Mouse (Mus musculus) cerebellum, adult 2 months (tissue): Measurements from ENCODE around the gene Pros1. TPM values are rescaled to one million over a fixed set of nuclear protein-coding genes. Genes with fewer than 3 reads are reported as not detected.

Experiments used
- DNase-seq, 2 experiments: peaks; one replicate each; pipeline ENCODE4 v3.0.0; 2021
- H3K27ac ChIP-seq: fragments of 200-500 bp; 2 replicates; pipeline ENCODE4 v1.5.1; 2012; ENCODE audit warnings: low read length, control low read depth, inconsistent platforms; ENCODE audit not compliant: insufficient read depth
- H3K27me3 ChIP-seq: fragments of 200-500 bp; 2 replicates; pipeline ENCODE4 v1.6.1; 2012; ENCODE audit warnings: inconsistent platforms, mild to moderate bottlenecking, low read length, moderate library complexity; ENCODE audit not compliant: control insufficient read depth, insufficient read depth
- H3K4me1 ChIP-seq: fragments of 200-500 bp; 2 replicates; pipeline ENCODE4 v1.6.1; 2011; ENCODE audit warnings: low read length; ENCODE audit not compliant: control insufficient read depth, insufficient read depth
- H3K4me3 ChIP-seq: fragments of 200-500 bp; replicated peaks from 2 replicates; pipeline ENCODE3; 2011; ENCODE audit warnings: mild to moderate bottlenecking, low read depth, low read length, control low read depth; ENCODE audit not compliant: insufficient read depth
- CTCF ChIP-seq: fragments of 200-500 bp; IDR thresholded peaks from 2 replicates; pipeline ENCODE4 v1.5.1; 2011; ENCODE audit warnings: low read depth, mild to moderate bottlenecking, control low read depth, low read length, moderate library complexity, borderline replicate concordance; ENCODE audit not compliant: insufficient read depth
- POLR2A ChIP-seq: fragments of 200-500 bp; IDR thresholded peaks from 2 replicates; pipeline ENCODE4 v1.6.1; 2011; ENCODE audit warnings: low read length, control low read depth, borderline replicate concordance; ENCODE audit not compliant: insufficient read depth
- WGBS: fragments of 180-500 bp; shearing (Covaris S2); methylation state at CpG from one replicate; pipeline ENCODE4 v1.1.7; 2018; 5-methylcytosine and 5-hydroxymethylcytosine counted together
- polyA plus RNA-seq: library from polyadenylated mRNA; depleted of rRNA; stranded (reverse); fragments of >200 nt; gene quantifications from 2 replicates; pipeline ENCODE4 v1.2.3, GENCODE M21; 2012; rRNA removed

Pros1 gene
- polyA plus RNA-seq = 5.7 and 6.5 TPM in 2 replicates

DNA sequence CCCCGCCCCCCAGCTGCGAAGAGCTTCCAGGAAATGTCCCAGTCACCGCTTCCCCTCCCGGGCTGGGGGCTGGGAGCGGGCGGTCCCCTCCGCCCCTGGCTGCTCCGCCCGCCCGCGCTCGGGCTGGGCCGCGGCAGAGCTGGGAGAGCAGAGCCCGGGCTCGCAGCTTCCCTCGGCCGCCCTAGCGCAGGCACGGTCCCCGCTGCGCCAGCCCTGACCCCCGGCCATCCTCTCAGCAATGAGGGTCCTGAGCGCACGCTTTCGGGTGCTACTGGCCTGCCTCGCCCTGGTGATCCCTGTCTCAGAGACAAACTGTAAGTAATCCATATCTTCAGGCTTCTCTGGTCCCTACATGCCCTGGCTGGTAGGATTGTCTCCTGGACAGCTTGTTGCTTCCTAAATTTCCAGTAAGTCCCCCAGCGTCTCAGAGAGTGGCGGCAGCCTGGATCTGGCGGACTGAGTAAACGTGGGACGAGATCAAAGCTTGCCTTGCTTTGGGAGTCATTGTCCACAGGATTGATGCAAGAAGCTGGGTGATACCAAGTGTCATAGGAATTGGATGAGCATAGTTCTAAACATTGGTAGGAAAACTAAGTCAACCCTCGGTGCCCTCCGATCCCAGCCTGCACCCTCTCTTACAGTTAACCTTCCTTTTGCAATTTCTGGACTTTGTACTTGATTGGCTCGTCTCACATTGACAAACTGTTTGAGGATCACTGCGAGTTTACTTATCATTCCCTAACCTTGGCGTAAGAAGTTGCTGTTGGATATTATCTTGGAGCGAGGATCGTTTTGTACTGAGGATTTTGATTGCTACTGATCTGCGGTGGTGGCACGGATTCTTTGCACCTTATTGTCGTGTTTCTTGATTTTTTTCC is at the start of gene Pros1:
TSS of gene Pros1 (plus strand) at position 117 of the 878 bp plus-strand sequence.
- 4% methylated on average over 41 of the region's 42 CpGs for WGBS
- H3K27ac ChIP-seq = no peak within 1 kb of the TSS
- TF ChIP-seq POLR2A (no peak), CTCF (no peak)
- DNase-seq = peak; percentile 14 to 27
- no peaks in the 10 kb centered on the region for H3K27me3 ChIP-seq
- peak within 1 kb of the TSS; percentile 62 for H3K4me3 ChIP-seq
- no peaks in the 10 kb centered on the region for H3K4me1 ChIP-seq

DNA sequence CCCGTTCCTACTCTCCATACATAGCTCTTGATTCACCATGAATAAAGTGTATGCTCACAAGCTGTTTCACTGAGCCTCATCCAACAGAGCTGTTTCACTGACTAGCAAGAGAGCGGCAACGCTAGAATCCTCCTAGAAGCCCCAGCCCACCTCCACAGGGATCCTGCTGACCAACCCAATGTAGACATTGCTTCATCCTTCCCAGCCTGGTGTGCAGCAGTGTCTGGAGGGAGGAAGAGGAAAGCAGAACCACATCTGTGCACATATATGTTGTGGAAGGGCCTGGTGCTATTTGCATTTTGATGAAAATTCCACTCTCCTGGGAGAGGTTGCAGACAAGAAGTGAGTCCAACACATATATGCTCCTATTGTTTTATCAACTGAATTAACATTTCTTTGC is 49.5 kb upstream of the Pros1 start:
- Histone ChIP-seq H3K4me3 (no peak overlapping the region), H3K27me3 (no peaks in the 10 kb centered on the region), H3K27ac (no peak overlapping the region), H3K4me1 (no peaks in the 10 kb centered on the region)
- 94% methylated on average over 3 of the region's 3 CpGs for WGBS
- TF ChIP-seq POLR2A (no peak), CTCF (no peak)
- no peak for DNase-seq

DNA sequence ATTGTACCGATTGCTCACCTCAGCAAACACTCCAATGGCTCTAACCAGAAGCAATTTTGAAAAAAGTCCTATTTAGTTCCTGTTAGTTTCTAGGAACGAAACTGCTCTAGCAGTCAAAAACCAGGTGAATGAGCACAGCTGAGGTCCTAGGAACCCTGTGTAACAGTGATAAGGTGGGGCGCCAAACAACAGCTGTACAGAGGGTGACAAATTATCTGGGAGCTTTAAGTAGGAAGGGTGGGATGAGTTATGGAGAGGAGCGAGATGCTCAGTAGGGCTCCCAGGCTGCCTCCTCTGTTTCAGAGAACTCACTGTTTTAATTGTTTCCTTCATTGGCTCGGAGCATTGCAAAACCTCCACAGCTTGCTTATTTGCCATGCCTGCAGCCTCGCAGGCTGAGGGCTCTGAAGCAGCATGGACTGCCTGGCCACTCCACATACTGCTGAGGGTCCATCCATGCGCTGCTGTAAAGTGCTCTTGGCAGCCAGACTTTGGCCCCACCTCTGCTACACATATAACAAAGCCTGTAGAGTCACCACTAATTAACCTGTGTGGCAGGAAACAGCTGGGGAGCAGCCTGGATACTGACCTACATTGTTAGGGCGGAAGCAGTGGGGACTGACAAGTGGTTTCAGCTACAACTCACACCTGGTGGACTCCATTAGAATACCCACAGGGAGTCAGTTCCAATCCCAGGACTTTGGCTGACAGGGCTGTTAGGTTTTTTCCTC is 46.7 kb upstream of the Pros1 start:
- Histone ChIP-seq H3K4me3 (no peak overlapping the region), H3K4me1 (no peaks in the 10 kb centered on the region), H3K27ac (no peak overlapping the region), H3K27me3 (no peaks in the 10 kb centered on the region)
- no peak for DNase-seq
- 69% methylated on average over 8 of the region's 8 CpGs for WGBS
- TF ChIP-seq CTCF (no peak), POLR2A (no peak)

DNA sequence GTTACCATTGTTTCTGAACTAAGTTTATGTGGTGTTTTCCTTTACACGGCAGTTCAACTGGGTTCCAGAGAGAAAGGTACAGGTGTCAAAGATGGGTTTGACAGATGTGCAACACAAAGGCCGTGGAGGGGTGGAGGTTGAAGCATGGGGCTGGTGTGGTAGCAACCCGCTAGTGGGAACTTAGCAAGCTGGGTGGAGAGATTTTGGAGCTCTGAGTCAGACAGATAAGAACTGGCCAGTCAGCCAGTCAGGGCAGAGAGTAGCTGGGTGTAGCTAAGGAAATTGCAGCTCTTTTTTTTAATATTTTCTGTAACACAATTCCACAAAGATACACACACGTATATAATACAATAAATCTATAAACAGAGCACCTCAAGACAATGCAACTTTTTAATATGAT is 43.3 kb upstream of the Pros1 start:
- DNase-seq = no peak
- WGBS = 96% methylated on average over 4 of the region's 4 CpGs
- no peak for TF ChIP-seq CTCF
- no peak for TF ChIP-seq POLR2A
- Histone ChIP-seq H3K4me1 (no peaks in the 10 kb centered on the region), H3K27me3 (no peaks in the 10 kb centered on the region), H3K4me3 (no peak overlapping the region), H3K27ac (no peak overlapping the region)

- no peaks in the 10 kb centered on the region for H3K27me3 ChIP-seq
- H3K27ac ChIP-seq = no peak overlapping the region
- no peaks in the 10 kb centered on the region for H3K4me1 ChIP-seq
- TF ChIP-seq POLR2A = no peak
- TF ChIP-seq CTCF = no peak
- no peak overlapping the region for H3K4me3 ChIP-seq
- no peak for DNase-seq
- WGBS = 88% methylated on average over 5 of the region's 5 CpGs
Measured at GRCm38 (mm10) chr16:62813790-62814189, 40.3 kb upstream of the Pros1 start.

DNA sequence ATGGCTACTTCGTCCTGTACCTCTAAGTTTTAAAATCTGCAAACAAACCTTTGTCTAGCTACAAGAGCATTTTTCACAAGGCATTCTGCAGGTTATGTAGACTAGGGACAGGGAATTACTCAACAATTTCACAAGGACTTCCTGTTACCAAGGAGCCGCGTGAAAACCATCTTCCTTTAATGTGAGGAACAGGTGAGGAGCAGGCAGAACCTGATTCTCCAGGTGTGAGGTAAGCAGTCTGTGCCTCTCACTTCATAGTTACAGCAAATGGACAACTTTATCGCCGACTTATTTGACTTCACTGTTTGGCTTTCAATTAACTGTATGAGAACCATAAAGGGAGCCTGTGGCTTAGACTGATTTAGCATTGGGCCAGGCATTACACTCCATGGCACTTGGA is 39.6 kb upstream of the Pros1 start, which contains the start of gene Stx19:
TSS of gene Stx19 (plus strand) at position 186 of the 400 bp plus-strand sequence.
- no peak within 1 kb of the TSS for H3K4me3 ChIP-seq
- no peaks in the 10 kb centered on the region for H3K27me3 ChIP-seq
- TF ChIP-seq CTCF = no peak
- TF ChIP-seq POLR2A = no peak
- 86% methylated on average over 5 of the region's 5 CpGs for WGBS
- no peaks in the 10 kb centered on the region for H3K4me1 ChIP-seq
- no peak within 1 kb of the TSS for H3K27ac ChIP-seq
- DNase-seq = no peak

DNA sequence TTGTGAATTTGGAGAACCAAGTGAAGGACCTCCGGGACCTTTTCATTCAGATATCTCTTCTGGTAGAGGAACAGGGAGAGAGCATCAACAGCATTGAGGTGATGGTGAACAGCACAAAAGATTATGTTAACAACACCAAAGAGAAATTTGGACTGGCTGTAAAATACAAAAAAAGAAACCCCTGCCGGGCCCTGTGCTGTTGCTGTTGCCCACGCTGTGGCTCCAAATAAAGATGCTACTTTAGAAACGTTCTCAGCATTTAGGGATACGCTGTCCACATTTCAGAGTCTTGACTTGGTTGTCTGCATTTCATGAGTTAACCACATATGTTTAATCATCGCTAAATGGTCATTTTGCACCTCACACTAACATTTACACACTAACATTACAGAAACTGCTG is 31.6 kb upstream of the Pros1 start:
- no peak for DNase-seq

More for the DNA sequence above, 31.6 kb upstream of the Pros1 start:
- WGBS = 92% methylated on average over 6 of the region's 6 CpGs
- no peak overlapping the region for H3K4me3 ChIP-seq
- no peaks in the 10 kb centered on the region for H3K27me3 ChIP-seq
- TF ChIP-seq CTCF (no peak), POLR2A (no peak)
- no peaks in the 10 kb centered on the region for H3K4me1 ChIP-seq
- no peak overlapping the region for H3K27ac ChIP-seq
